Mouse (Mus musculus) 3T3-L1 (cell line): ENCODE data around the gene Cacnb2.

Experiments
- DNase-seq: peaks from one replicate; pipeline ENCODE4 v3.0.0-alpha.2; 2015; ENCODE audit warnings: low read depth, low spot score

Gene Cacnb2

DNA sequence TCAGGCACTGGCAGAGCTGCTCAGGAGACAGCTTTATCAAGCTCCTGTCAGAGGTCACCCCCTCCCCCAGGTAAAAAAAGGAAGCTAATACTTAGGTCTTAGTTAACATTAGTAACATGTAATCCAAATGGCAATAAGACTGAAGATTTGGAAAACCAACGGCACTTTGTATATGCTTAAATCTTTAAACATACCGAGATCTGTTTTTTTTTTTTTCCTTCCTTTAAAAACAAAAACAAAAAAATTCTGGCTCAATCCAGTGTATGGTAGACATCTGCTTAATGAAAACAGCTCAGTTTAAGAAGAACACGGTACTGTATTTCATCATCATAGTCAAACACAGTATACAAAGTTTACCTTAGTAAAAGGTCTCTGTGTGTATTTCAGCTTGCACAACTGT is at the start of gene Cacnb2:
TSS of gene Cacnb2 (plus strand) at position 301 of the 400 bp plus-strand sequence.
- no peak for DNase-seq

DNA sequence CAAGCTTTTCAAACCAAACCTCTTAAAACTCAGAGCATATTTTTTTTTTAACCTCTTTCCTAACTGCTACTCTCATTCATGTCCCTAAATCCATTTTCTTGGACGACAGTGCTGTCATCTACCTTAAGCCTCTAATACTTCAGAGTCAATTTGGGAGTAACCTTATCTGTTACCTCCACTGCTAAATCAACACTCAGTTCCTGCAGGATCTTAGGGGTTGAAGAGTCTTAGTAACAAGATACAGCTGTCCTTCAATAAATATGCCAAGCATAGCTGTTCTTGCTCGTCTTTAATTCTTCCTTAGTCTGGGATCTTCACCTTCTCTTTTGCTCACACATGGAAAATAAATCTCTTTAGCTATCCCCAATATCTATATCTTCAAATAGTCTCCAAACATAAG is 34.9 kb upstream of the Cacnb2 start:
- no peak for DNase-seq

- no peak for DNase-seq
Observed at GRCm38 (mm10) chr2:14571300-14571699, 31.6 kb upstream of the Cacnb2 start.

- DNase-seq = no peak
Observed at GRCm38 (mm10) chr2:14589541-14589940, 13.3 kb upstream of the Cacnb2 start.

GRCm38 (mm10) chr2:14597909-14598563 is 4.9 kb upstream of the Cacnb2 start:
- no peak for DNase-seq

- DNase-seq = peak; percentile 52
Observed at GRCm38 (mm10) chr2:14603784-14604781, 1.2 kb downstream of the Cacnb2 start.

GRCm38 (mm10) chr2:14604791-14605190 is 1.9 kb downstream of the Cacnb2 start:
- peak; percentile 38 for DNase-seq

DNA sequence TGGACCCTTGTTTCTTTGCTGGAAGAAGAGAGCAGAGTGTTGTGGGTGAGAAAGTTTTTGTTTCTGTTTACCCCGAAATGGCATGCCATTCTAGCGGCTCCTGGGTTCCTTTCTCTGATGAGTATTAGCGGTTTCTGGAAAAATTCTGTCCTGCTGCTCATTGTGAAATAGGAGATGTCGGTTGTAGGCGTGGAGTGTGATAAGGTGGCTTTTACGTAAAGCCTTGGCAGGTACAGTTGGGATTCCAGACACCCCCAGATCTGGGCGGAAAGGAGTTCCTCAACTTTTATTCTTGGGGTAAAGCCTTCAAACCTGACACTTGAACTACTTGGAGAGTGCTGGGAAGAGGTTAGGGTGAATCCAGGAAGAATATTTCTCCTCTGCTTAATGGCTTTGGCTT is 2.3 kb downstream of the Cacnb2 start:
- peak; percentile 27 for DNase-seq

DNA sequence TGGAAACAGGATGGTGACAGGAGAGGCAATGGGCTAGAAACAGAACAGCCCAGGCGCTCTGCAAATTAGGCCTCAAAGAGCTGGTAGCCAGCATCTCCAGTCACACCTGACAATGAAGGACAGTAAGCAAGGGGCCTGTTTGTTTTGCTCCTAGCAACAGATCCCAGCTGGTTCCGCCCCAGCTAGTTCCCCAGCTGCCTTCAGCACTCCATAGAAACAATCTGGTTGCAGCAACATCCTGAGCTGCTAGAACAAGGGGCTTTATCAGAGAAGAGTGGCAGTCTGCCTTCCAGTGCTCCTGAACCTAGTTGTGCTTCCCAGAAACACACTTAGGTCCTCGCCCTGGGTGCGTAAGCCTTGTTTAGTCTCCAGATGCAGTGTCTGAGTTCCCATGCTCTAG is 5.7 kb downstream of the Cacnb2 start:
- no peak for DNase-seq

DNA sequence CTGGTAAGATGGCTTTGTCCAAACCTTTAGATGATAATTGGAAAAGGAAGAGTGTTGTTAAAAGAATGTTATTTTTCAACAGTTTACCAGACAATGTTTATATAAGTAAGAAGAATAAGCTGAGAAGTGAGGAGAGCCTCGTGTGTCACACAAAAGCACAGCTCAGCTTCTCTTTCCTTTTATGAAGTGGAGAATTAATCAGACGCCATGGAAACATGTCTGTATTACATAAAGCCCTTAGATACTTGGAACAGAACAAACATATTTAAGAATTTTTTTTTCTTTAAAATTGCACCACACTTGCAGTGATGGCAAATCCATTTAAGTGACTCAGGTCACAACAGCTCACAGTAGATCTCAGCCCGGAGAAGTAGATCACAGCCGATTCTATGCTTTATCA is 9.8 kb downstream of the Cacnb2 start:
- no peak for DNase-seq

GRCm38 (mm10) chr2:14616361-14616760 is 13.5 kb downstream of the Cacnb2 start:
- no peak for DNase-seq

DNA sequence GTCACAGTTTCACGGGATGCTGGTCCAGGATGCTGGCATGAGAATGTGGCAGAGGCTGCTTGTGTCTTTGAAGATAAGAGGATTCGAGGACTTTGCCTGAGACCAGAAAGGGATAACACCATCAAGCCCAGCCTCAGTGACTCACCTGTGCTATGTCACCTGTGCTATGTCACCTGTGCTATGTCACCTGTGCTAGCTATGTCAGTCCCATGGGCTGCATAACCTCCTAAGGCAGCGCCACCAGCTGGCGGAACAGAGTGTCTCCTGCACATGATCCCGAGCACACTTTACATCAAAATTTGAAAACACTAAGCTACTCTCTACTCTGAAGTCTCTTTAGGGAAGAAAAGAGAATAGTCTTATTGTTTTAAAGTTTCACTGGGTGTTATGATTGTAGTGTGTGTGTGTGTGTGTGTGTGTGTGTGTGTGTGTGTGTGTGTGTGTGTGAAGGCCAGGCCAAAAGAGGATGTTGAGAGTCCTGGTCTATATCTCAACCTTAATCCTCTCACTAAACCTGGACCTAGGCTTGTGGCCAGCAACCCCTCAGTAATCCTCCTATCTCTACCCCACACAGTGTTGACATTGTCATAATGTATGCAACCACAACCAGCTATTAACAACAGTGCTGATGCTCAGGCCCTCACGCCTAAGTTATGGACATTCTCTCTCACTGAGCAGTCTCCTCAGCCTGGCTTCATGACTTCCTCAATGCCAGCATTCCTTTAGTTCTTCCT is 17.4 kb downstream of the Cacnb2 start:
- DNase-seq = no peak

DNA sequence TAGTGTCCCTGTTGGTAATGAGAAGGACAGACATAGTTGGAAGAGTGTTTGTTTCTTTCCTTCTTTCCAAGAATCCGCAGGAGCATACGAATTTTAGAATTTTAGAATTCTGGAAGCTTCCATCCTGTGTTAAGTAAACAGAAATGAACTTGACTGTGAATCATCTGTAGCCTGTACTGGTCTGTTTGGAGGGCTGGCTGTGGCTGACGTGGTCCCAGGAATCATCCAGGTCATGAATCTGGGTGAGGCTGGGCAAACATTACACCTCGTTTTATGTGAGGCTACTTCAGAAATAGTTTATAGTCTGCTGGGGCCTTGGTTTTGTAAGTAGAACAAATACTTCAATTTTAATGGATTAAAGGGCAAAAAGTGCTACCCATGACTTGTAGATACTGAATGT is 18.0 kb downstream of the Cacnb2 start:
- no peak for DNase-seq

DNA sequence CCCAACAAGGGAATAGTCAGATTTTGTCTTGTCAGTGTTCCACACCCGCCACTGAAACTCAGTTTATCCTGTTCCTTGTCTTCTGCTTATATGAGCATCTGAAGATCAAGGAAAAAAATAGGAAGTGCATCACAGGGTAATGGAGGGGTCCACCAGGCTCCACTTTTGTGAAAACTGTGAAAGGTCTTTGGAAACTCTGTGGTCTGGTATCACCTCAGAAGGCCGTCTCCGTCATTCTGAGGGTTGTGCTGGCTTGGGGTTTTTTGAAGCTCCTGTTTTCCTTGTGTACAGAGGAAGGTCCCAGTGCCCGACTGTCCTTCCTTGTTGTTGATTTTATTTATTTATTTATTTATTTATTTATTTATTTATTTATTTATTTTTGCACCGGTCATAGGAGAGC is 20.9 kb downstream of the Cacnb2 start:
- no peak for DNase-seq

DNA sequence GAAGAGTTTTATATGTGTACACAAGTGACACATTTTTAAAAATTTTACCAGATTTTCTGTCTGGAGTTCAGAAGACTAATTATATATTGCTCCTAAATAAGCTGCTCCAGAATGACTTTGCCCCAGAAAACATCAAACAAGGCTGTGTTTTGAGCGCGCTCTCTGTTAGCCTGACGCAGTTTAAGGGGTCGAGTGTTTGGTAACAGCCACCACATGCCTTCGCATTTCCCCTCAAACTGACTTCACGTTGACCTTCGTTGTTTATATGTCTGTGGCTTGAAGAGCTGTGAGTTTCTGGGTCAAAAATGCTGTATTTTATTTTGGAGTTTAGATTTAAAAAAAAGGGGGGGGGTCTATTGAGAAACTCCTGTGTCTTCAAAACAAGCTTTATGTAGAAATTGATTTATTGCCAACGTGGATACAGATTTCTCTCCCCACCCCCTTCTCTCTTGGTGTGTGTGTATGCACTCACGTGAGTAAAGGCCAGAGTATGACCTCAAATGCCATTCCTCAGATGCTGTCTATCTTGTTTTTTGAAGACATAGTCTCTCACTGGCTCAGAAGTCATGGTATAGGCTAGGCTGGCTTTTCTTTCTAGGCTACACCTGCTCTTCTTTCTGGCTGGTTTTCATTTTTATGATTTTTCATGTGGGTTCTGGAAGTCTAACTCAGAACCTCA is 27.1 kb downstream of the Cacnb2 start:
- DNase-seq = no peak

DNA sequence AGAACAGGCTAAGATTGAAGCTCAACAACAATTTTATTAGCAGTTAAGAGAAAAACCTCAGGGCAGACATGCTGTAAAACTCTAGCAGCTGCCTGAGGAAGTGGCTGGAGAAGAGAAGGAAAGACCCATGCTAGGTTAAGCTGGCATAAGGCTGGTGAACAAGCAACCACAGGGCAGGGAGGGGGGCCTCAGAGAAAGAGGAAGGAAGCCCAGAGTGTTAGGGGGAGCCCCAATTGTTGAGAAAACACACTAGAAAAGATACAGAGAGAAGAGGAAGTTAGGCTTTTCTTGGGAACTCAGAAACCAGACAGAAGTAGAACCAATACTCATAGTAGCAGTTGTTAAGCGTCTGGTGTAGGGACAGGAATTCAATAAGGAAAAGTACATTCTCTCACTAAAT is 28.7 kb downstream of the Cacnb2 start:
- DNase-seq = no peak

DNA sequence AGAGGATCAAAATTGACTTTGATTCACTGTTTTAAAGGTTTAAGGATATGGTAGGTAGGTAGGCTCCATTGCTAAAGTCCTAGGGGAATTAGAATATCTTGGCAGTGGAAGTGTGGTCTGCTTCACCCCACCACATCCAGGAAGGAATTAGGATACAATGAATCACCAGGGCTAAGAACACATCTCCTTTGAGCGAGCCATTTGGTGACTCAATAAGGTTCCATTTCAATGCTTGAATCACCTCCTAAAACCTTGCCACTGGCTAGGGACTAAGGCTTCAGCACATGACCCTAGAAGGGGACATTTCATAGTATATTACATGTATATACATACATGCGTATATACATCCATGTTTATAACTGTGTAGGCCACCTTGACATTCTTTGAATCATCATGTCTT is 30.3 kb downstream of the Cacnb2 start:
- peak; percentile 80 for DNase-seq

DNA sequence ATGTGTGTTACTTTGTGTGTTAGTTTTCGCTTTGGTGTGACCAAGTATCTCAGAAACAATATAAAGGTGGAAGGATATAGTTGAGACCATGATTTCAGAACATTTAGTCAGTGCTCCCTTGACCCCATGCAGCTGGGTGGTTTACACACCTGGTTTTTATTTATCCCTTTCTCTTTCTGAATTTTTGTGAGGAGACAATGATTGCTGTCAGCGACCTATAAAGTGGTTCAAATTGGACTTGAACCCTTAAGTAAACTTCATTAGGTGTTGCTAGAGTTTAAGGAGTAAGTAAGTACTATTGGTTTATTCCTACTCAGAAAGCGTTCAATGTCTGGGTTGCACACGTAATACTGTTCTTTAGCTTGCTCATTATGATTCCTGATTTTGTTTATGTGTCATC is 36.4 kb downstream of the Cacnb2 start:
- DNase-seq = no peak

DNA sequence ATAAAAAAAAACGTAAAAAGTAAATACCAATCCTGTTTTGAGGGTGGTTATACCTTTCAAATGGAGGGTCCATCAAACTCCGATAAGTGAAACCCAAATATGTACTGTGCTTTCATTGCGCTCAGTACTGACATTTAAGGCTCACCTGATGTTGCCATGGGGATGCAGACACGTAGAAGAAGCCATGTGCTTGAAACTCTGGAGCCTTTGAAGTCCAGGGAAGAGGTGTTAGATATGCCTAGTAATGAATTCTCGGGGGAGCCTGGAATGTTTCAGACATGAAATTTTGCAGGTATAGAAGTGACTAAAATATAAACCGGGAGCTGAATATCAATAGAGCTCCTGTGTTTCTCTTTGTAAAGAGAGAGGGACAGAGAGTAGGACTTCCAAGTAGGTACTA is 37.0 kb downstream of the Cacnb2 start:
- no peak for DNase-seq

- peak; percentile 65 for DNase-seq
Observed at GRCm38 (mm10) chr2:14641040-14641439, 38.2 kb downstream of the Cacnb2 start.

DNA sequence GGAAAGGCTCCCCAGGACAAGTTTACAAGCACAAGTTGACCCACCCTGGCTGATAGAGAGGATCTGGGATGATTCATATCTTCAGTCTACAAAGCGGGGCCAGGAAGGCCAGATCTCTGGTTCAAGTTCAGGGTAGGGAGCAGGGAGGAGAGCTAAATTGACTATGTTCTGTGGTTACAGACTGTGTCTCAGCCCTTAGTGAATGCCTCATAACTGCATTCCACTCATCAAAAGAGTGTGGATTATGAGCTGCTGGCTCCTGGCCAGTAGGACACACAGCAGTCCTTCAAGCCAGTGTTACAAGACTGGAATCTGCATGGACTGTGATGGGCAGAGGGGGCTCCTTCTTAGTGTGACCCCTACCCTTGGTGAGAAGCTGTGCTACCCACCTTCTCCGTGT is 48.4 kb downstream of the Cacnb2 start:
- DNase-seq = peak; percentile 74

- DNase-seq = no peak
Observed at GRCm38 (mm10) chr2:14656673-14657072, 53.8 kb downstream of the Cacnb2 start.
